12 mouse cellular contexts compared by ENCODE assay signal in genomic region chr8:3536053-3536841, GRCm38 (mm10). TPM values are rescaled to one million over a fixed set of nuclear protein-coding genes. Genes with fewer than 3 reads are reported as not detected.
A peak's percentile ranks its signal among the peaks of the same experiment; 100 is the strongest.
DNase-seq lines count a peak whose midpoint lies in the region; ATAC-seq and TF ChIP-seq lines count a peak whose summit lies in the region.
"Had no signal": no experiment of that assay in that cellular context is flagged by ENCODE, and none has a peak within 500 bp of the region (broad histone marks: within the 10 kb centered on the region; RNA-seq: fewer than 3 reads in every experiment).

No protein-coding gene starts in this region.

- H3K27ac ChIP-seq in liver, postnatal 0 days (ENCODE audit: low read depth) = no peak overlapping the region
- H3K27ac ChIP-seq: macrophage had no signal

- H3K9ac ChIP-seq in liver, postnatal 0 days (replicated peaks) = no peak overlapping the region

- no peak for TF ChIP-seq EP300 in liver, postnatal 0 days (IDR thresholded peaks at IDR 0.05; ENCODE audit: low read depth)

- ATAC-seq in common myeloid progenitor, adult 5-6 weeks (replicated peaks; ENCODE audit: low read depth, poor library complexity, severe bottlenecking) = peak; percentile 80
- ATAC-seq in liver, postnatal 0 days = peak; percentile 85
- ATAC-seq: forebrain, embryonic 16.5 days had no signal

- H3K27me3 ChIP-seq in liver, postnatal 0 days (ENCODE audit: insufficient read depth, low read length) = no peaks in the 10 kb centered on the region

- peaks cover 48% of the 10 kb centered on the region for H3K36me3 ChIP-seq in liver, postnatal 0 days (replicated peaks; ENCODE audit: insufficient read depth, low read length)

- 62% methylated on average over 15 of the region's 15 CpGs for WGBS in liver, postnatal 0 days (ENCODE audit: insufficient replicate concordance)

- no peaks in the 10 kb centered on the region for H3K9me3 ChIP-seq in liver, postnatal 0 days (ENCODE audit: low read length)

- peak; percentile 42 for DNase-seq in embryo, embryonic 10 days (ENCODE audit: low spot score)
- no peak for DNase-seq in embryo, embryonic 9.5 days (ENCODE audit: extremely low spot score)
- peak; percentile 35 for DNase-seq in 416B (ENCODE audit: low read depth)
- DNase-seq in liver, postnatal 0 days = peak; percentile 85
- DNase-seq in cerebellum, postnatal 14 days = no peak
- DNase-seq in layer of hippocampus, postnatal 14 days (ENCODE audit: low spot score in 2 of 2) = no peak
- DNase-seq in left cerebral cortex, adult 11 months (ENCODE audit: low spot score) = no peak
- DNase-seq: kidney, postnatal 4 days had no signal

- H3K4me1 ChIP-seq in liver, postnatal 0 days (ENCODE audit: insufficient read depth) = peaks cover 9% of the 10 kb centered on the region

- H3K4me3 ChIP-seq in liver, postnatal 0 days (ENCODE audit: low read depth, low read length) = no peak overlapping the region

- no peak for TF ChIP-seq CTCF in liver, postnatal 0 days (IDR thresholded peaks at IDR 0.05; ENCODE audit: low read depth)

- peak overlapping the region; percentile 30; the same call in 1 of the 2 replicates for H3K4me2 ChIP-seq in liver, postnatal 0 days (ENCODE audit: low read depth, low read length)

RNA-seq across cellular contexts. Expression of gene Pnpla6, which starts 21.1 kb away (rescaled TPM):
- total RNA-seq in common myeloid progenitor, adult 5-6 weeks (2017) = 16.1 and 21.8 TPM in 2 replicates
- polyA plus RNA-seq in liver, postnatal 0 days (2015; fragmentation: Nextera tagmentation; extraction: Ambion mirVana) = 6.4 TPM in 2 replicates
- 10 to 100 TPM; 64.8 to 71.0 TPM for total RNA-seq in layer of hippocampus, postnatal 14 days (2021)

RNA-seq across cellular contexts. Expression of gene C330021F23Rik, which starts 31.5 kb away (rescaled TPM):
- total RNA-seq in common myeloid progenitor, adult 5-6 weeks (2017) = 0.44 and 0.96 TPM in 2 replicates
- polyA plus RNA-seq in liver, postnatal 0 days (2015; fragmentation: Nextera tagmentation; extraction: Ambion mirVana) = 0.89 and 1.0 TPM in 2 replicates
- total RNA-seq in layer of hippocampus, postnatal 14 days (2021) = not detected
- polyA plus RNA-seq: C2C12, macrophage had no signal

RNA-seq across cellular contexts. Expression of gene Mcoln1, which starts 36.0 kb away (rescaled TPM):
- 26.1 and 28.9 TPM in 2 replicates for total RNA-seq in common myeloid progenitor, adult 5-6 weeks (2017)
- 19.9 and 20.6 TPM in 2 replicates for polyA plus RNA-seq in liver, postnatal 0 days (2015; fragmentation: Nextera tagmentation; extraction: Ambion mirVana)
- total RNA-seq in layer of hippocampus, postnatal 14 days (2021) = 10 to 100 TPM; 63.3 to 77.4 TPM

RNA-seq across cellular contexts. Expression of gene Zfp358, which starts 43.3 kb away (rescaled TPM):
- total RNA-seq in common myeloid progenitor, adult 5-6 weeks (2017) = 6.2 and 8.3 TPM in 2 replicates
- polyA plus RNA-seq in liver, postnatal 0 days (2015; fragmentation: Nextera tagmentation; extraction: Ambion mirVana) = 4.9 and 6.3 TPM in 2 replicates
- total RNA-seq in layer of hippocampus, postnatal 14 days (2021) = 10 to 100 TPM; 25.3 to 27.4 TPM

RNA-seq across cellular contexts. Expression of gene Camsap3, which starts 50.8 kb away (rescaled TPM):
- total RNA-seq in common myeloid progenitor, adult 5-6 weeks (2017) = 1.0 TPM in 2 replicates
- polyA plus RNA-seq in liver, postnatal 0 days (2015; fragmentation: Nextera tagmentation; extraction: Ambion mirVana) = 2.4 and 2.6 TPM in 2 replicates
- total RNA-seq in layer of hippocampus, postnatal 14 days (2021) = 10 to 100 TPM; 45.8 to 49.8 TPM

Comparison
In these comparisons a context has a peak if more than half of its experiments do, and no peak if none do; other contexts are left out.
1. DNase-seq: peak in embryo, embryonic 10 days (single experiment), 416B (single experiment) and liver, postnatal 0 days (single experiment); none in embryo, embryonic 9.5 days (single experiment), cerebellum, postnatal 14 days (0 of 2), layer of hippocampus, postnatal 14 days (0 of 2) and left cerebral cortex, adult 11 months (single experiment).